Mouse (Mus musculus) skeletal muscle tissue, adult 2 months (tissue): ENCODE results near the gene Slc43a2.

ENCODE experiments used
- DNase-seq: peaks from one replicate; pipeline ENCODE4 v3.0.0-alpha.2; 2012; ENCODE audit warnings: low read depth, low spot score

Gene Slc43a2

DNA sequence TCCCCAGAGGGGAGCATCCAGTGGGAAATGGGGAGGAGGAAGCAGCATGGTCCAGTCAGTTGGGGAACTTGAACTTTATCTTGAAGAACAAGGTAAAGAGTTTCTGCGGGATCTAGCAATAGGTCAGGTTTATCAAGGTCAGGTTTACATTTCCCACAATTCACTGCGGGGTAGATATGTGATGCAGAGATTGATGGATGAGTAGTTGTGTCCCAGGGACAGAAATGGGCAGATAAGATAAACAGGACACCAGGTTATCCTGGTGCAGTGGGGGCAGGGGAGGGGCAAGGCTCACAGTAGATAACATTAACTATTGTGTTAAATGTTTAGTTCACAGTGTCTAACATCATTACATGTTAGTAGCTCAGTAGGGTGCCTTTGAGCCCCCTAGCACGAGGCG, 1.7 kb upstream of the Slc43a2 start:
- no peak for DNase-seq

DNA sequence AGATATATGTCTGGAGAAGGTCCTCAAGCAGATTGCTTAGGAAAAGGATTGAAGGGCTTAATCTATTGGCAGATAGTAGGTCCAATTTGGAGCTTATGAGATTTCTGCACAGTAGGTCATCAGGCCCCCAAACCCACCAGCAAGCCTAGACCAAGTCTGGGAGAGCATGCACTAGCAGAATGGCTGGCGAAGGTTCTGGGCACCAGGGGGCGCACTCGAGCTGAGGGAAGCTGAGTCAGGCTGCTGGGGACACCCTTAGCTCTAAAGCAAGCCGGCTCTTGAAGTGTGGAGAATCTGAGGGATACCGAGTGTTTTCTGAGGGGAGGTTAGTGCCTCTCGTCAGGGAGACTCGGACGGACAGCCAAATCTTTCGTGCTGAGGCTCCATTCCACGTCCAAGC, 1.2 kb upstream of the Slc43a2 start:
- peak; percentile 78 for DNase-seq

DNA sequence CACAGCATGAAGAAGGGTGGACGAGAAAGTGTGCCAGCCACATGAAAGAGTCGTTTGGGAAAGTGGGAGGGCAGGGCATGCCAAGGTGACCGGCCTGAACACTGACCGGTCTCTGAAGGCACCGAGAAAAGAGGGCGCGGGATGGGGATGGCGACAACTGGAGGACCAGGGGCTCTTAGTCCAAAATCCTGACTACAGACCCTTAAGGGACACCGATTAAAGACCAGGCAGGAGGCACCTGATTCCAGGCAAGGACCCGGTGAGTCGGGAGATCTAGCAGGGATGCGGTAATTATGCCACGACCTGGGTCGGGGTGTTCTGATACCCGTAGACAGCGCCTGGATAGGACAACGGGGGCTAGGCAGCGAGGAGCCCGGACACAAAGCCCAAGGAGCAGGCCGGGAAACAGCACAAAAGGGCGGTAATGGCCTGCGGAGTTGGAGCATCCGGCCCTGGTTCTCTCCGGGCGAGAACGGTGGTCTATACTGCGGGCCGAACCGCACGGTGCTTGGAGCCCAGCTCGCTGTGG, 585 bp upstream of the Slc43a2 start:
- no peak for DNase-seq

DNA sequence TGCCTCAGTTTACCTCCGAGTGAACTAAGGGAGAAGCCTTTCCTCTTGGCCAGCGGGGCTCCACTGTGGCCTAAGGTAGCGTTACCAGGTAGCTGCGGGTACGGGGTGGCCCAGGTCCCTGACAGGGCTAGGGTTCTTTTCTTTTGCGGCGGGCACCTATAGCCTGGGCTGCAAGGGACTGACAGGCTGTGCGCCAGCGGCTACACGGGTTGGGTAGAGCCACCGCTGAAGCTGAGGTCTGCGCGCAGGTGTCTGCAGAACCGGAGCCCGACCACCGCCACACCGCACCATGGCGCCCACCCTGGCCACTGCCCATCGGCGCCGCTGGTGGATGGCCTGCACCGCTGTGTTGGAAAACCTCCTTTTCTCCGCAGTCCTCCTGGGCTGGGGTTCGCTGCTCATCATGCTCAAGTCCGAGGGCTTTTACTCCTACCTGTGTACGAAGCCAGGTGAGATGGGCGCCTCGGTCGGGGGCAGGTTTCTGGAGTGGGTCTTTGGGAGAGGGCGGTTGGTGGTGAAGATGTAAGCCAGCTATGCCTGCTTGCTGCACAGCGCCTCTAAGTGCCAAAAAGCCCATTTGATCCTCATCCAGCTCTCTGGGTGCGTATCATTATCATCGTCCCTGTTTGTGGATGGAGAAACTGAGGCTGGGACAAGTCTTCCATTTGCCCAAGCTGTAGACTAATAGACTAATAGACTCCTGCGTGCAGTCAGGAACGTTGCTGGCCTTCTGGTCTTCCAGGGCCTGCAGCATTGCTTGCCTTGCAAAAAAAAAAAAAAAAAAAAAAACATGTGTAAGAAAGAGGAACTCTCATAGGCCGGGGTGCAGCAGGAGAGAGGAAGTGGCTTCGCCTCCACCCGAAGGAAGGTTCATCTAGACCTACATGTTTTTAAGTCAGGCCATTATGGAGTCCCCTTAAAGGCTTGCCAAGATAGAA, 1.1 kb downstream of the Slc43a2 start:
- peak; percentile 61 for DNase-seq

DNA sequence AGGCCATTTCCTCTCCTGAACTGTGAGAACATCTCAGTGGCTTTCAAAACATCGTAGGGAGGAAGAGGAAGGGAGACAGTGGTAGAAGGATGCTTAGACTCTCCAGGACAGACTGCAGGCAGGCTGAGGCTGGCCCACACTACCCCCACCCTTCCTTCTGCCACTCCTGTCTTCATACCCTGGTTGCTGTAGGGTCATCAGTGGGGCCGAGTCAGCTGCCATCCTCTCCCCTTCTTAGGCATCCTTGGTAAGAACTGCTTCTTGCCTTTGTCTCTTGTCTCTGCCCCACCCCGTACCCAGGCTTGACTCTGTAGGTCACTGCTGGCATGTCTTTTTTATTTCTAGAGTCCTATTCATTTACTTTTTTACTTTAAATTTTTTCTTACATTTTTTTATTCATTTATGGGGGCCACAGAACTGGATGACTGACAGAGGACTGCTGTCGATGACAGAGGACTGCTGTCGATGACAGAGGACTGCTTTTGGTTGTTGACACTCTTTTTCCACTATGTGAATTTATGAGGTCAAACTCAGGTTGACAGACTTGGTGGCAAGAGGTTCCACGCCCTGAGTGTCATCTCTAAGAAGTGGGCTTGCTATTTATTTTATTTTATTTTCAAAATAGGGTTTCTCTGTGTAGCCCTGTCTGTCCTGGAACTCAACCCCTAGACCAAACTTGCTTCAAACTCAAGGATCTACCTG, 2.0 kb downstream of the Slc43a2 start:
- DNase-seq: no peak

DNA sequence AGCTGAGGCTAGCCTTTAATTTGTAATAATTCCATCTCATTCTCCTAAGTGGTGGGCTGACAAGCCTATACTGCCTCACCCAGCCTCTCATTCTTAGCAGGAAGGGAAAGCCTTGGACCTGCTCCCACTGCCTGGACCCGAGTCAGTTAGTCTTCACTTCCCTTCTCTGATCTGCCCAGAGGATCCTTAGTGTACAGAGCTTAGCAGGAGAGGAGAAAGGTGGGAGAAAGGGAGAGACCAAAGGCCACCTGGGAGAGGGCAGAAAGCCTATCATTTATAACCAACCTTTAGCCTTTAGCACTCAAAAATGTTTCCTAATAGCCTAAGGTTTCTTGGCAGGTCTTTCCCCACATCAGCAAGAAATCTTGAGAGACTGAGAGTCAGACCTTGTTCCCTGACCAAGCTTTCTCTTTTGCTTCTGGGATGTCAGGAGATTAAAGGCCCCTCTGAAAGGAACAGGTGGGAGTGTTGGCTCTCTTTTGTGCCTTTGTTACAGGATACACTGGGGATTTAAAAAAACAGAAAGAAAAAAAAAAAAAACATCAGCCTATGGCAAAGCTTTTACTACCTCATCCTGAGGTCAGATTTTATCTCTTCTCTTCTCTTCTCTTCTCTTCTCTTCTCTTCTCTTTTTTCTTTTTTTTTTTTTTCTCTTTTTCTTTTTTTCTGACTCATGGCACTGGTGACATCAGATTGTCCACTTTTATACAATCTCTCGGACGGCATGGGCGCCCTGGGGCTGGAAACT, 3.0 kb downstream of the Slc43a2 start:
- no peak for DNase-seq

DNA sequence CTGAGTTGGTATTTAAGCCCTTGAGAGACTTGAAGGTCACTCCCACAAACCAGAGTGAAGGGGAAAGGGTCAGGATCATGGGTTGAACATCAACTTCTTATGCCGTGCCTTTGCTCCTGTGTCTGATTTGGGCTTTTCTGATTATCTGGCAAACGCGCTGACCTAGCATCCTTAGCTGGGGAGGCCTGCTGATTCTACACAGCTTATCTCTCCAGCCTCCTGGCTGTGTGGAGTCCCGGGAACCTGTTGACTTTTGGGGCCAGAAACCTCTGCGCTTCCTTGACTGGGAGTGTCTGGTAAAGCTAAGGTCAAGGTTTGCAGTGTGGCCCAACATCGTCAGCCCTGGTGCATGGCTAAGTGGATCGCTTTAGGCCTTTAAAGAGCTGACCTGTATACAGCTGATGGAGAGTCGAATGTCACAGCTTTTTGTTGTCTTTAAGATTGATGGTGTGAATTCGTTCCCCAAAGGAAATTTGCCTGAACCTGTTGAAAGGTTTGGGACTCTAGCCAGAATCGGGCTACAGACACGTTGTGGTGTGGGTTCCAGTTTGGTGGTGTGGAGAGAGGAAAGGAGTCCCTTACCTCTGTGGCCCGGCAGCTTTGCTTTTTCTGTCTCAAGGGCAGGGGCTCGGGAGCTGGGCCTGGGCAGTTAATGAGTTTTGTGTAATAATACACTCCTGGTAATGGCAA, 3.8 kb downstream of the Slc43a2 start:
- no peak for DNase-seq

DNA sequence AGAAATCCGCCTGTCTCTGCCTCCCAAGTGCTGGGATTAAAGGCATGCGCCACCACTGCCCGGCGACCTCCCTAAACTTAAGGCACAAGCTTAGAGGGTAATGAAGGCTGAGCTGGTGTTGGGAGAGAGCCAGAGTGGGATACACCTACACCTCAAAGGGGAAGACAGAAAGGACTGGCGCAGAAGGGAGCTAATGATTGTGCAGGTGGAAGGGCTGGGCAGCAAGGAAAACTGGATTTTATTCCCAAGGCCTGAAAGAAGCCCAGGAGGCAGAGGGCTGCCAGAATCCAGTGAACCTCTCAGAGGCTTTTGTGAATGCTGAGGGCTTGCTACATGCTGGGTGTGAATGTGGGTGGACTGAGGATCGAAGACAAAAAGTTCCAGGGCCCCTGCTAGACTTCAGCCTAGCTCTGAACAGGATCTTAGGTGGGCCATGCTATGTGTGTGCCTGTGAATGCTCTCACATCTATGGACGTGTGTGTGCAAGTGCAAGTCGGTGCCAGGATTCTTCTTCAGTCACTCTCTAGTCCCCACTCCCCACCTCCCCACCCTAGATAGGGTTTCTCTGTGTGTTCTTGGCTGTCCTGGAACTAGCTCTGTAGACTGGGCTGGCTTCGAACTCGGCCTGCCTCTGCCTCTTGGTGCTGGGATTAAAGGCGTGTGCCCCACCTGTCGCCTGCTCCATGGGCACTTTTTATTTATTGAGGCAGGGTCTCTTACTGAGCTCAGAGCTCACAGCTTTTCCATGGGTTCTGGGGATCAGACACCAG, 4.9 kb downstream of the Slc43a2 start:
- DNase-seq: no peak

DNA sequence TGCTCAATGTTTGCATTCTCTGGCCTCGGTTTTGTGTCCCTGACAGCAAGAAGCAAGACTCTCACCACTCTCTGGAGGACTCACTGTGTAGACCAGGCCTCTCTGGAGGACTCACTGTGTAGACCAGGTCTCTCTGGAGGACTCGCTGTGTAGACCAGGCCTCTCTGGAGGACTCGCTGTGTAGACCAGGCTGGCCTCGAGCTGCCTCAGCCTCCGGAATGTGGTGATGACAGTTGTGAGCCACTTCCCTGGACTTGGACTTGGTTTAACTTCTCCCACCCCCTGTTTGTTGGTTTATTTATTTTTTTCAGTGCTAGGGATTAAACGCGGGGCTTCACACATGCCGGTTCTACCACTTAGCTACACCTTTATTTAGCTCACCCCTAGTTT, 5.5 kb downstream of the Slc43a2 start:
- no peak for DNase-seq

DNA sequence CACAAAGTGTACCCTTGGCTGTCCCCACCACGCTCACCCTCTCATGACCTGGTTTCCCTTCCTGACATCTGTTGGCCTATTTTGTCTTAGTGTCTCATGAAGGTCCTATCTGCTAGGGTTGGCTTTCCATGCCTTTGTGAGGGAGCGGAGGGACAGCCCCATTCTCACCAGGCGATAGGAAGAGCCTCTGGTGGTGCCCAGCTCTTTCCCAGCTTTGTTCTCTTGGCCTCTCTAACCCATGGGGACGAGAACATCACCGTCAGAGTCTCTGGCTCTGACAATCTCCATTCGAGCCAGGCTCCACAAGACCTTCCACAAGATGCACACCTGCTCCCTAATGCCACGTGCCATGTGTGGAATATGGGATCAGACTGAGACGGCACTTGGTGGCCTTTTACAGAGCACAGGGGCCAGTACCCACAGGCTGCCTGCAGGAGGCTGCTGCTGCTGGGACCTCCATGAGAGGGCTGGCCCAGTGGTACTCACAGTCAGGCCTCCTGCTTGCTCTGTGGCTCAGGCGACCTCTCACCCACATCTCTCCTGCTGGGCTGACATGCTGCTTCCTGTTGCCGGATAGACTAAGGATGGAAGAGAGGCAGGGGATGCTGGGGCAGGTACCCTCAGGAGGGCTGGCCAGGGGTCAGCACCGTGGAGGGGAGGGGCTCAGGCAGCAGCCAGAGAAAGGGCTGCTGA, 6.1 kb downstream of the Slc43a2 start:
- DNase-seq: no peak

DNA sequence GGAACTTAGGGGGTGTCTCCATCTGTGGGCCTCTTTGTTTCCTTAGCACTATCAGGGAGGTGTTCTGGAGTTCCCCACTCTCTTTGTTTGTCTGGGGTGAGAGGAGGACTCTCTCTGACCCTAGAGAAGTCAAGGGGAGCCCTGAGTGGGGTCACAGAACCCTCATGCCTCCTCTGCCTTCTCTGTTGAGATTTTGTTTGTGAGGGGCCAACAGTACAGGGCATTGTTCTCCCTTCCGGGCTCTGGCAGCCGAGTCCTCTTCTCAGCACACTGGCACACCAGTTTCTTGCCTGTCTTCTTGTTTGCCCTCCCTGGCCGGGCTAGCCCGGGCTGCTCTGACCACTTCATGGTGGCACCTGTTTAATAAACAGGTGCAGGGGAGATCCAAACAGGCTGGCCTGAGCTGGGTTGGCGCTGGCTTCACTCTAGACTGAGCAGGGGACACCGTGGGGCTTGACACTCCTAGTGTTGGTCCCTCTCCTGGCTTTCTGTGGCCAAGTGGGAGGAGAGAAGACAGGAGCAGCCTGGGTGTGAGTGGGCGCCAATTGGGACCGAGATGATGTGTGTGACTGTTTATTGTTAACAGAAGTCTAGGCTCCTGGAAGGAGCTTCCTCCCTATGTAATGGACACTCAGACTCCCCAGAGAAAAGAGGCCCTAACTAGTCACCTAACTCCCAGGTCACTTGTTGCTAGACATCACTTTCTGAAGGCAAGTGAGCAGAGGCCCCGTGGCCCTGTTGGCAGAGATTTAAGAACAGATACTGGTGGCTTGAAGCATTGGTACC, 6.9 kb downstream of the Slc43a2 start:
- no peak for DNase-seq

DNA sequence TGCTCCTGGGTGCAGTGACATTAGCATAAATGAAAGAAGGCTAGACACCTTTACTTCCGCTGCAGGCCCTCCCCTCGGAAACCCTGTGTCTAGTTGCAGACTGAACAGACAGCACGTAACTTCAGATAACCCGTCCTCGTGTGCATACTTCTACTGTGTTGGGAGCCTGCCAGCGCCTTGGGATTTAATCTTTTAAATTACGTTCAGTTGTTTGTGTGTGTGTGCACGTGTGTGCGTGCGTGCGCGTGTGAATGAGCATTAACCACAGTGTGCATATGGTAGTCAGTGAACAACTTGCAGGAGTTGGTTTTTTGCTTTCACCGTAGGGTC, 7.4 kb downstream of the Slc43a2 start:
- no peak for DNase-seq

DNA sequence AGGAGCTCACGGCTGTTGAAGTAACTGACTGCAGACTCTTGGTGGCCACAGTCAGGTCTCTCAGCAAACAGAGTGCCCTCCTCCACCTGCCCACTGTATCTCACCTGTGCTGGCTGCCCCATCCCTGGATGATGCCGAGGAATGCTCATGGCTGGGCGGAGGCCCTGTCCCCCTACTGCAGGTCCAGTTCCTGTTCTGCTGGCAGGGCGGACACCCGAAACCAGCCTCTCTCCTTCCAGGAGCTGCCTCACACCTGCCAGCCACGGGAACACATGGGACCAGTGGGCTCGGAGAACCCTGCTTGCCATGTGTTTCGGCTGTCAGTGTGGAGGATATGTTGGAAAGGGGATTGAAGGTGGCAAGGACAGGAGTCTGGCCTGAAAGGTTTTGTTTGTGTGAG, 8.7 kb downstream of the Slc43a2 start:
- no peak for DNase-seq

DNA sequence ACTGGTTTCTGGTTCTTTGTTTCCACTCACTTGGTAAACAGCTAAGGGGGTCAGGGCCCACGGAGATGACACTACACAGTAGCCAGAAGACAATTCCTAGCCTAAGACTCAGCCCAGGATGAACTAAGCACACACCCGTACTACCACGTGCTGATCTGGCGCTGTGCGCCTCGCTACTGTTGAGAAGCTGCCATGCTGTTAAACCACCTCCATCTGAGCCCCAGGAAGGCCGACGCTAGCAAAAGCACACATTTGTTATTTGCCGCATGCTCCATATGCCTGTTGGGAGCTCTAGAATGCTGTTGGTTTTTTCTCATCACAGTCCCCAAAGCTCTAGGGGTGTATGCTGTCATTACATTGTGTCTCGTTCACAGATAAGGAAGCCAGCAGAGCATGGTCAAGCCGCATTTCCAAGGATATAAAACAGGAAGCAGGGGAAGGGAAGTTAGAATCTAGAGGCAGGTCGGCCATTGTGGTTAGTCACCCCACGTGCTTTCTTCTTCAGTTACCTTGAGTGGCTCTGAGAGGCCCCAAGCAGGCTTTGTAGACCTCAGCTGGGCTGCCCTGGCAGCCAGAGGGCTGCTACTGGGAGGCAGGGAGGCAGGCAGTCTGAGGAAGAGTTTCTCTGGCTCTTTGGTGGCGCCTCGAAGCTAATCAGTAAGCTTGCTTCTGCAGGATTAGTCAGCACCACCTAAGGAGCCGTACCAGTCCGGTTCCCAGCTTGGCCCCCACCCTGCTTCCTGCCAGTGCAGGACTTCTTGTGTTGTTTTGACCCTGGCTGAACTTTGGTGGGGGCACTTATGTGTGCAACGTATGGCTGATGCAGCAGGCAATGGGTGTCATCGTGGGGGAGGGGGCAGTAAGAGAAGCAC, 9.5 kb downstream of the Slc43a2 start:
- DNase-seq: no peak

DNA sequence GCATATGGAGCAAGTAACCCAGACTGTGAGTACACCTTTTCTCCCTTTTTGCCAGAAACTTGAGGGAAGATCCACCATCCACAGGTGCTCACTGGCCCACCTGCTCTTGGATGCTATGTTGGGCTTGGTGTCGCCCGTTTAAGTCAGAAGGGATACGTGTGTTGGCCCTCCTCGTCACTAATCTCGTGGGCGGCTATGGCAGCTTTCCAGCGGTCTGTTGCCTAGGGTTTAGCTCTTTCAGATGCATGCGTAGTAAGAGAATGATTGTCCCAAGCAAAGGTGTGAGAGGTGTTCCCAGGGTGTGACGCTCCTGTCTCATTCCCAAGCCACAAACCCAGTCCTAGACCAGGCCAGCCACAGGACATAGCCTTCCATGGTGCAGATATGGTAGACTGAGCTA, 13.2 kb downstream of the Slc43a2 start:
- DNase-seq: no peak

DNA sequence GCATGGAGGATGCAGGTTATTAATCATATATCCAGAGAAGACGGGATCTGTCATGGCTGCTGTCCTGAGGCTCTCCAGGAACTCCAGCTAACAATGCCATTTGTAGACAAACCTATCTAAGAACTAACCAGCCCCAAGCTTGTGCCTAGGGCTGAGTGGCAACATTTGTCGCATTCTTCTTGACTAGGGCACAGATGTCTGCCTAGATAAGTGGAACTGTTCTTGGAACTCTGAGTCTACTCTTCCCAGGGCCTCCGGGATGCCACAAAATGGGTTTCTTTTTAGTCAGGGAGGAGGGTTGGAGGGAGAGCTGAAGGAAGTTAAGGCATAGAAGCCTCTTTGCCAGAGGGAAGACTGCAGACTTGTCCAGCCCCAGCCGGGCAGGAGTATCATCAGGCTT, 14.6 kb downstream of the Slc43a2 start:
- DNase-seq: no peak

DNA sequence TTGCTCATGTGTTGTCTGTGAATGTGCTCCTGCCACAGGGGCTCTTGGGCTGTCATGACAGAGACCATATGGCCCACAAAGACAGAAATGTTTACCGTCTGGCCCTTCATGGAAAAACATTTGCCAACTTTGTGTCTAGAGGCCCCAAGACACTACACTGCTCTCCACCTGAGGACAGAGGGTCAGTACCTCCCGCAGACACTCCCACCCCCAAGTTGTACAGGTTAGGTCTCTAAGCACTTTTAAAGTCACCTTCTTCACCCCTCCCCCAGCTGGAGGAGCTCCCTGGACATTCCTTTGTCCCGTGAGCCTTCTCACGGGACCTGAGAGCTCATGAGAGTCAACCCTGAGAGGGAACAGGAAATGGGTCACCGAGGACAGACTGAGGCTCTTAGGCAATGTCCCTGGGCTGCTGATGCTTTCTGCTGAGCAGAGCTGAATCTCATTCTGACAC, 18.2 kb downstream of the Slc43a2 start:
- no peak for DNase-seq

DNA sequence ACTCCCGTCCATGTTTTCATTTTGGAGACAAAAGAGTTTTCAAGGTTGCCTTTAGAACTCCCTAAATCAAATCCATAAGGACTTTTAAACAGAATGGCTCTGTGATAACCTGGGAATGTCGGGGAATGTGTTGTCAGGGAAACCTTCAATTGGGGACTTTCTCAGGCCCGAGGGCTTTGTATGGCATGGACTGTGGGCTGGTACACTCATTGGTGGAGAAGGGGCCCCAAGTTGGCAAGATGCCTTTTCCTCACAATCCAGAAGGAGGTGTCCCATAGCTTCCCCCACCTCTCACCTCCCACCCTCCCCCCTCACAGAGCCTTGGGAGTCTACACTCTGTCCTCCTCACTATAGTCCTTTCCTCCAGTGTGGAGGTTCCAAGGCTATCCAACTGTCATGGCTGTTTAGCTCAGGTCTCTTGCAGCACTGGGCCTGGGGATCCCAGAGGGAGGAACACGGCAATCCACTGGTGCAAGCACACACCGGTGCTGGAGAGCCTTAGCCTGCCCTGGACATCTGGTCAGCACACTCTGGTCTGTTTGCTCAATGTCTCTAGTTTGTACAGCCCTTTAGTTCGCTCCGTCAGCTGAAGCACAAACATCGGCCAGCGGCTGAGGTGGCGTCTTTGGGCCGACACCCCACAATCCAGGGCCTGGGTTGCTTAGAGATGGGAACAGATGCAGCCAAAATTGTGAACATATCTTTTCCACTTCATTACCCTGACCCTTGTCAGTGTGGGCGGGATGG, 18.9 kb downstream of the Slc43a2 start:
- DNase-seq: no peak
